Mouse (Mus musculus) urinary bladder, postnatal 36 days (tissue): ENCODE measurements around the gene Nkd2.

ENCODE experiments used
- DNase-seq, 2 experiments: peaks; one replicate each; pipeline ENCODE4 v3.0.0; 2022; ENCODE audit warnings: low spot score in 2 of 2, mixed read lengths in 1 of 2

The Nkd2 gene

DNA sequence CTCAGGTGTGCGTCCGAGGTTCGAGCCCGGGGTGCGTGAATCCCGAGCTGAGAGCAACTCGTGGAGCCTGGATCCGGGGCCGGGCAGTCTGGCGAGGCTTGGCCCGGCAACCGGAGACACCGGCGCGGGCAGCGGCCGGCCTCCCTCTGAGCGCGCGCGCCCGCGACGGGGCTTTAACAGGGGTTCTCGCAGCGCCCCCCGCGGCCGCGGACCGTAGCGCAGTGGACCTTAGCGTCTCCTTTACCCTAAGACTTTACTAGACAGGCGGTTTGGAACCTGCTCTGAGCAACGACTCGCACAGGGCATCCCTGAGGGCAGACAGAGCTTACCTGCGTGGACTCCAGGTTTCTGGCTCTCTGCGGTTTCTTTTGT lies at the start of gene Nkd2:
Gene Nkd2, minus strand, starts transcription at position 167 of the 372 bp plus-strand sequence.
- DNase-seq, result peak; percentile 79 to 83

DNA sequence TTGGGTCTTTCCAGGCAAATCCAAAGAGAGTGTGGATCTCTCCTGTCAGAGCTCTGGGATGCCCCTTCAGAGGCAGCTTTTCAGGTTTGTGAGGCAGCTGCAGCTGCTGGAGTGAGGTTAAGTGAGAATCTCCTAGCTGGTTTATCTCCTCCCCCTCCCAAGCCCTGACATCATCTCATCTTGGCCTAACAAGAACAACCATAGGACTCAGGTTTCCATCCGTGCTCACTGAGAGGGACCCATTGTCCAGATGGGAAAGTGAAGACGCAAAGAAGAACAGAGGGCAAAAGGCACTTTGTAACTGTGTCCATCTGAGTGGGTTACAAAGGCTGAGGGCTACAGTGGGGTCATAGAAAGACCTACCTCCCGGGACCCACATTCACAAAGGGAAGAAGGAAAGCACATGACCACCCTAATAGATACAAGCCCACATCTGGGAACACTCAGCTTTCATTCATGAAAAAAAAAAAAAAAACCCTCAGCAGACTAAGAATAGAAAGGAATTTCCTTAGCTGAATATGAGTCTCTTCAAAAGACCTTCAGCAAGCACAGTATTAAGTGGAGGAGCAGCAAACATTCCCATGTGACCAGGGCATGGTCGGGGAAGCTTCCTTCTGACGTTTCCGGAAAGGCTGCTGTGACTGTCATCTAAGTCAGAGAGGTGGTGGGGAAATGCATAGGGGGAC lies 45.2 kb upstream of the Nkd2 start:
- no peak for DNase-seq

DNA sequence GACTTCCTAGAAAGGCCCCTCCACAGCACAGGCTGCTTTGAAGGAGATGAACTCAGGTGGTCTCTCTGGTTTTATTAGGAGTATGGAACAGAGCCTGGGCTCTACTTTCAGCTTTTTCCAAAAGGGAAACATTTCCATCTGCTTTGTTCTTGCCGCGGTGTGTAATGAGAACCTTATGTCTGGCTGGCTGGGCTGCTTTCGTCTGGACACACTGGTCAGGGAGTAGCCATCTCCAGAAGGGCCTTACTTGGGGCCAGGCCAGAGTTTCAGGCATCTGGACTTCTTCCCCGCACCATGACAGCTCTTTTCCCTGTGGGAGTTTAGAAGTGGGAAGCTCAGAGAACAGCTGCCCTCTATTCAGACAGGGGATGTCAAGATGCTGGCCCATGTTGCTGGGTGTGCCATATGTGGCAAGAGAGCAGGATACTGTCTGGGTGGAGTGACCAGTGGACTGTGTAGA lies 40.0 kb upstream of the Nkd2 start:
- DNase-seq, result peak; percentile 72 to 80

DNA sequence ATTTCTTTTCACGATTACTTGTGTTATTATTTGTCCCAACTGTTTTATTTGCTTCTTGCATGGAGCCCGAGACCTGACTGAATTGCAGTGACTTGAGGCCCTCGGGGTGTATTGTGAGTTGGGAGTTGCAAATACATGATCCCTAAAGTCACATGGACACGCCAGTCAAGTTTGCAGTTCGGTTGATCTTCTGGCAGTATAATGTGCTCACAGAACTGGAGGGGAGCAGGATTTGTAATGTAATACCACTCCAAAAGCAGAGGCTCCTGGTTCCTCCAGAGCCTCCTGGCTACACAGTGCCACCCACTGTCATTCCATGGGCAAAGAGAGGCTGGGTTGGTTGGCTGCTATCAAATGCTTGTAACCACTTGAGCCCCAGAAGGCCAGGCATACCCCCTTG lies 39.2 kb upstream of the Nkd2 start:
- no peak for DNase-seq

DNA sequence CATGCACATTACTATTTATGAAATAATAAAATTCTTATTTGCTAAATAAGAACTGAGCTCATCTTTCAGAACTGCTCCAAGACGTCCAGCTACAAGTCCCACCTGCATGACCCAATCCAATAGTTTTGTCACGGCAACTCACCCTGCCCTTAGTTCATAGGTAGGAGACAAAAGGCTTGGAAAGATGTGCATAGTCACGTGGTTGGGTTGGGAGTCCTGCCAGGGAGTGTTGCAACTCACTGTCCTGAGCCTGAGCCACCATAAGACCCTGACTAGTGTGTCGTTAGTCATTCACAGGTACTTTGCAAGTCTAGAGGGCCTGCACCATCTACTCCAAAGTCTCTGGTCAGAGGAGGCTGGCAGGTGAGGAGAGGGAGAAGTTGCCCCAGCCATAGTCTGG lies 38.6 kb upstream of the Nkd2 start:
- peak in 1 of 2 experiments; percentile 48 for DNase-seq

DNA sequence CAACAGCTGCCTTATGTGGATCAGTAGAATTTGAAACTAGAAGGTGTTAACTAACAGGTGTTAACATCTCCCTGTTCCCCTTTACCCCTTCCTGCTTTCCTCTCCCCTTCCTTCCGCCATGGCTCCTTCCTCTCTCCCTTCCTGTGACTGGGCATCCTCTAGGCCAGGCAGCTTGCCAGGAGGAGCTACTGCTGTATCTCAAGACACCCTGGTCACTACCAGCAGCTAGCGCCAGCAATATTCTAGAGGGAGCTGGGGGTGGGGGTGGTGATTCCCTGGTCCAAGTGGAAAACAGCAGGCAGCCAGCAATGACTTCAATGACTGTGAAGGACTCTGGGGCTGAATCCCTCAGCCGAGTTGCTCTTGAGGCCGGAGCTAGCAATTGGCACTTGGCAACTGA lies 38.2 kb upstream of the Nkd2 start:
- DNase-seq, result peak in 1 of 2 experiments; percentile 20

DNA sequence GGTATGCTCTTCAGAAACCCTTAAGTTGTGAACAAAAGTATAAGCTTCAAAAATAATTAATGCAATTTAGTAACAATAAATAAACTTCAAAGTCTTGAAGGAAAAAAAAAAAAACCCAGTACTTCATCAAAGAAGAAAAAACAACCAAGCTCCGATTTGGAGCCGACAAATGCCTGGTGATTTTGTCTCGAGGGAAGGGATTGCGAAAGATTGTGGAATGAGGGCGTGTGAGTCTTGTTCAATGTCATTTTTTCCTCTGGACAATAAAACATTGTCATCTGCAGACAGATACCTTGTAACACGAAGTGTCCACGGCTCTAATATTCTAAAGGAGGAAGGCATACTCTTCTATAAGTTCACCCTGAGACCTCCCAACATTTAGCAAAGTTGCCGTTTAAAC lies 33.9 kb upstream of the Nkd2 start:
- peak in 1 of 2 experiments; percentile 24 for DNase-seq

DNA sequence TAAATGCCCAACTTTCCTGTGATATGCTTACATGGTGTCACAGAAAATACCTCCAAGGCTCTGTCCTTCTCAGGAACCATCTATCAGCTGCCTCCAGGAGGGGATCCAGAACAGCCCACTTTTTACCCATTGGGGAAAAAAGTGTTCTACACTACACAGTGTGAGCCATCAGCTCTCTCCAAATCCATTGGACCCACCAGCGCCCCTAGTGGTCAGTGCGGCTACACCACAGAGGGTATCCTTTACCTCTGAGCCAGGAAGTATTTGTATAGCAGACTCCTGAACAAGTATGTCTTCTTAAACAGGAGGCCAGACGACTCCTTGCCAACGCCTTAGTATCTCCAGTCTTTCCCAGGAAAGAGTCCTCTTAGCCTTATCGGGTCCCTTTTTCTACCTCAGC lies 32.4 kb upstream of the Nkd2 start:
- DNase-seq, result peak in 1 of 2 experiments; percentile 23

DNA sequence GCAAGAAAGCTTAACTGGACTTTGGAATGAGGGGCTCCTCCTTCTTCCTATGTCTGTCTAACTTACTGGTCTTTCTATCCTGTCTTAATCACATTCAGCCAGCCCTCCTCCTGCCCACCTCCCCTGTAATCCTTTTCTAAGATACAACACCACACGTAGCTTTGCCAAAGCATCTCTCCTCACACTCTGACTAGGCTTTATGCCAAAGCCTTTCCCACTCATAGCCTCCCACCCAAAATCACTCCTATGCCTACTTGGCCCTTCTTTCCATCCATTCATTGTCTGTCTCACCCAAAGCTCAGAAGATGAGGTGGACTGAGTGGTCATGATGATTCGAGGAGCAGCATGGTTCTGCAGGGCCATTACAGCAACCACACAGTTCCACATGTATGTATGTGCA lies 24.7 kb upstream of the Nkd2 start:
- no peak for DNase-seq

DNA sequence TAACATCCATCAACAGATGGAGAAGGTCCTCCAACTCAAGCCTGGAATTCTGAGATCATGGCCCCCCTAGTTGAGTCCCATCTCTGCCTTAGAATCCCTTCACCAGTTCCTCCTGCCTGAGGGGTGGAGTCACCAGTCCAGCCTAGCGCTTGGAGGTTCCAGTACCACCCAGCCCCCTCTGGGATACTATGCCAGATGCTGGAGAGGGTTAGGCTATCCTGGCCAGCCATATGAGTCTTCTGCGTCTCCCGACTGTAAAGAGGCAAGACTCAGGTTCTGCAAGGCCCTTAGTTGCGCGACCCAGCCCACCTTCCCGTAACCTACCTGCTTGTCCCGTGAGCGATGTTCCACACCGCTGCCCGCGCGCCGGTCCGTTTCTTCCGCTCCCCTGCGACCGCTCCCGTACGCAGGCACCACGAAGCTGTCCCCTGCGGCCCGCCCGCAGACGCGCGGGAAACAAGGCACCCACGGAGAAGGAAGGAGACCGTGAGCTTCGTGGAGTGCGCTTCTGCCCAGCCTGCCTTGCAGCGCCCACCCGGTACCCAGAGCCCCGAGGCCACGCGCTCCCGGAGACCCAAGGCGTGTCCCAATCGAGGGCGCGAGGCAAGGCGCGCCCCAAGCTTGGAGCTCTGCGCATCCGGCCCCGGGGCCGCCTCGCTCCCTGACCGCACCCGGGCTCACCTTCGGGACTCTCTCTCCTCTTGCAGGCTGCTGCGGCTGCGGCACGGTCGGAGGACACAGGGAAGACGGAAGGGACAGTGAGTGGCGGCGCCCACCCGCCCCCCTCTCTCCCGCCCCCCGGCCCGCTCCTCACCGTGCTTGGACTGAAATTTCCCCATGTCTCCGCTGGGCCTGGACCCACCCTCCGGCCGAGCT lies 604 bp downstream of the Nkd2 start:
- no peak for DNase-seq

DNA sequence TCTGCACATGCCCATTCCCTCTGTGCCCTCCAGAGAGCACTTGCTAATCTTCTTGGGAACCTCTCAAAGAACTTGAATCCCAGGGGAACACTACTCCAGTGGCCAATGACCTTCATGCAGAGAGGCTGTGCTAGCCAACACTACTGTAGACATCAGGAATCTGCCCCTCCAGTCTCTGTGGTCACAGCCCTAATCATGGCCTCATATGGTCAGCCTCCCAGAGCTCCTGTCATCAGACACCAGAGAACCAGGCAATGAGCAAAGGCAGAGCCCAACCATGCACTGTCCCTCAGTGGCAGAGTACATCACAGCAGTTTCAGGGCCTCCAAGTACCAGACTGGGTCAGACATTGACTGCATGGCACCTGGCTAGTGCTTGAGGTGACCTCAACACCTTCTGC lies 4.7 kb downstream of the Nkd2 start:
- no peak for DNase-seq

DNA sequence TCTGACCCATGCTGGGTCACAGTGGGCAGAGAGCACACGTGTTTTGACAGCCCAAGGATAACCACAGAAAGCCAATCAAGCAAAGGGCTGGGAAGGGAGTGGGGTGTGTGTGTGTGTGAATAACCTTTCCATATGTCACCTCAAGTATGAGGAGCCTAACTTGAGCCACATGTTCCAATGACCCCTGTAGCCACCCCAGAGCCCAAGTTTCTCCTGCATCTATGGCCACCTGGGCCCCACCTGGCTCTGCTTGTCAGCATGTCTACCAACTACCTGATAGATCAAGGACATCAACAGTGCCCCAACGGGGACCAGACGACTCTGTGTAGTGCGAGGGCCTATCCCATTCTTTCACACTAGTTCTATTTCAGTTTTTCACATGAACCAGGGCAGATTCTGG lies 7.7 kb downstream of the Nkd2 start:
- DNase-seq, result no peak

DNA sequence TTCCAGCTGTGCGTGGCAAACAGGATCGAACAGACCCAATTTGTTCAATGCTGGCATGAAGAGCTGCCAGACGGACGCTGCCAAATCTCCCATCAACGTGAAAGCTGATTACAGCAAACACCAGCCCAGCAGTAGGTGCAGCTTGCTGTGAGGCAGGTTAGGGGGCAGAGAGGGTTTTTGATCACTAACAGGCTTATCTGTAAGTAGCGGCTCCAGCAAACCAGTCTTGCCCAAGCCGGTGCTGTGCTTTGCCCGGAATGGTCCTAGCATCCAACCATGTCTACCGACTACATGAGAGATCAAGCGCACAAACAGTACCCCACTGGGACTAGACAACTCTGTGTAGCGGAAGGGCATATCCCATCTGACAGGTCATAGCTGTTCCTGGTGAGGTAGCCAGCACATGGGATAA lies 8.3 kb downstream of the Nkd2 start:
- DNase-seq, result no peak

DNA sequence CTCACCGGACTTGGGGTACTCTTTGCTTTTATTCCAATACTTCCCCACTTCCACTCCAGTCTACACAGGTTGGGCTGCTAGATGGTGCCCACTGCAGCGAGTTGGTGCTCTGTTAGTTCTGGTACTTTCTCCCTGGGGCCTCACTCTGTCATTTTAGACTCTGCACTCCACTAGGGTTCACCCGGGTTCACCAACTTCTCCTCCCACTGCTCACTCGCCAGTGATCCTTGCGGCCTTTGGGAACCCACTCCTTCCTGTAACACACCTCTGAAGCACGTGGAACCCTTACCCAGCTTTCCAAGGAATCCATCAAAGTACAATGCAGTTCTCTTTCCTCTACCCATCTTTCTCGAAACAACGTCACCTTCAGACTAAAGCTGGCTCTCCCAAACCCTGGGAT lies 9.7 kb downstream of the Nkd2 start:
- DNase-seq, result no peak

DNA sequence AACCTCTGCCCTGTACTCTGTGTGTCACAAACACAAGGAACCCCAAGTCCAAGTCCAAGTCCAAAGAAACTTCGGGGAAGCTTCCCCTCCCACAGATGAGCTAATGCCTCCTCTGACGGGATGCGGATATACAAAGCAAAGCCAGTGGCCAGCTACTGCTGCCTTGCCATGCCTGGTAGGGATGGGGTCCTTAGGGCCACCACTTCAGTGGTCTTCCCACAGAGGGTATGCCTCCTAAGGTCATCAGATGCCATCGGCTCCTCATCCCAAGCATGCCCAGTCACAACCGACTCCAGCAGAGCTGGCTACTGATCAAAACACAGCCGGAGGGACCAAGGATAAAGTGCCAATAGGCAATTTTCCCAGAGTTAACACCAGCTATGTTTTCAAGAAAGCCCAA lies 10.9 kb downstream of the Nkd2 start:
- no peak for DNase-seq

DNA sequence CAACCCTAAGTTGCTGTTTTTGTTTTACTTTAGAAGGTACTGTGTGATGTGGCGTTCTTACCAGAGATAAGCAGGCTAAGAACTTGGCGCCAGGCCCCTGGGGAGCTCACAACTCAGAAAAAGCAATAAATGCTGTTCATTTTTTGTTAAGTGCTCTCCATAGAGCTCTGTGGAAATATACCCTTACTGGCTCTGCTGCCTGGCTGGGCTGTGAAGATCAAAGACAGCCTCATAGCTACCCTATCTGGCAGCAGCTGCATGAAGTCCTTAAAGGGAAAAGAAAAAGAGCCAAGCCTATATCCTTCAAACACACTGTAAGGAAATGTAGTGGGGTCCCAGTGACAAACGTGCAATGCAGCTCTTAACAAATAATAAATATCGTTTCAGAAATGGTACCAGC lies 11.6 kb downstream of the Nkd2 start:
- DNase-seq, result no peak

DNA sequence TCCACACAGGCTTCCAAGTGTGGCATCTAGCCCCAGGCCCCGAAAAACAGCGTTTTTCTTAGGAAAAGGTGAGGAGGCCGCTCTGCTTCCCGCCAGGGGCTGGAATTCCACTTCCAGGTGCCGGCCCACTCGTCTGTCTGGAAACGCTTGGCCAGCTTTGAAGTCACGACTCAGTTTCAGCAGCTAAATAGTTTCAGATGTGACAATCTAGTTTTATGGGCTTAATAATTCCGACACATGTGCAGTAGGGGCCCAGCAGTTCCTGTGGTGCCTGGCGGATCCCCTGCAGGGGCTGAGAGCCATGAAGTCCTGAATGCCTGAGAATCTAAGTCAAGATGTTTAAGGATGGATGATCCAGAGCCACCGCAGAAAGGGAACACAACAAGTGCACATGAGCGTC lies 13.6 kb downstream of the Nkd2 start:
- no peak for DNase-seq

DNA sequence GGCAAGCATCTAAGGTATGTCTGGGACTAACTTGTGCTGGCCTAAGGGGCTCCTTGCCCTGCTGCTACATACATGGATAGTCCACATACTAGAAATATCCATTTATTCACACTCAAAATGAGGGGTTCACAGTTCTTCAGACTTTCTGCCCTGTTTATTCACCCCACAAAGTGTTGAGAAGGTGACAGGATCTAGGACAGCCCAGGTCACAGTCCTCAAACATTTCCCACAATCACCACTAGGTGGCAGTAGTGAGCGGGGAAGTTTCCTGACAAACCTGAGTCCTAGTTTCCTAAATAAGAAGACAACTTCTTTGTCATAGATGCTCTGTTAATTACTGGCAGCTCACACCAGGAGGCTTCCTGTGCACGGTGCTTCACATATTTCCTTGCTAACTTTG lies 15.9 kb downstream of the Nkd2 start:
- DNase-seq, result peak; percentile 32 to 57

DNA sequence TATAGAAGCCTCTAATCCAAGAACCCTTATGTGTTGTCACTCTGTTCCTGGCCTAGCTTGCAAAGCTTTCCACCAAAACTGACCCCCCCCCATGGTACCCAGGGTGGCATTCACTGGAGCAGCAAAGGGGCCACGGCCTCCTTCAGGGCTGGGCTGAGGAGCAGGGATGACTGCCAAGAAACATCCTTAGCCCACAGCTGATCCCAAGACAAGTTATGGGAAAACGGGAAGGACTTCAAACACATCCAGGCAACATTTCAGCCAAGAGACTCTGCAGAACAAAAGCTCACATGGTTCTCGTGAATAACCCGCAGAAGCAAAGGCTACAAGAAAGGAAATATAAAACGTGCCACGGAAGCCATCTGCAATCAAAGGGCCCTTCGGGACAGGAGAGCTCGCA lies 20.2 kb downstream of the Nkd2 start:
- DNase-seq, result no peak

DNA sequence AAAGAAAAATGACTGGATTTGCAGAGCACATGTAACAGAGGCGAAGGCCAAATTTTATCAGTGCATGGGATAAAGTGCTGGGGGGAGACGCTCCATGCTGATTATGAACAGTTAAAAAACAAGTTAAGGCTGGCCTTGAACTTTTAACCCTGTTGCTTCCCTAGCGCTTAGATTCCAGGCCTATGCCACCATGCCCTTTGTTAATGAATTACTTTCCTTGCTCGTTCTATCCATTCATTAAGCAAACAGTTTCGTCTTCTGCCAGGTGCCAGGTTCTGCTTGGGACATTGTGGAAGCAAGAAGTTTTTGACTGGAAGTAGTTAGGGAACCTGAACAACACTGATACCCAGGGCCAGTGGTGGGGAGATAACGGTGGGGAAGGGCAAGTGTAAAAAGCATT lies 23.7 kb downstream of the Nkd2 start:
- DNase-seq, result no peak

DNA sequence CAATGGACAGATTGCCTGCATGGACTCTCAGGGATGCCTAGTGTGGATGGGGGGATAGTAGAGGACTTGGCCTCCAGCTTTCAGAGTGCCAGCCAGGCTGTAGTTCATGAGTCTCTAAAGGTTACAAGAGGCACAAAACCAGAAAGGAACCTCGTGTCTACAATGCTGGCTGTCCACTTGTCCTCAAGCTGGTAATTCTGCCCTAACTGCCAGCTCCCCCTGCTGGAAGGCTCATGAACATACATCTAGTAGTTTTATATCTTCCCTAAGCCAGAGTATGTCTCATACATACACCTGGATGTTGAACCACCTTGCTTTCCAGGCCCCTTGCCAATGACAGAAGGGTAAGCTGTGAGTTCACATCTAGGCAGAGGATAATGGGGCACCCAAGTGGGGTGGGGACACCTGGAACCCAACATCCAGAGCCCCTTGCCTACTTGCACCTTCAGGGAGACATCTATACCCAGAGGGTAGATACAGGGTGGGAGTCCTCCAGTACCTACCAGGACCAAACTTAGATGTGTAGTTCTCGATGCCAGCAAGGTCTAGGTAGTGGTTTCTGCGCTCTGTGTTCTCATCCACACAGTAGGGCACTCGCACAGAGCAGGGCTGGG lies 25.1 kb downstream of the Nkd2 start:
- peak; percentile 51 to 66 for DNase-seq

DNA sequence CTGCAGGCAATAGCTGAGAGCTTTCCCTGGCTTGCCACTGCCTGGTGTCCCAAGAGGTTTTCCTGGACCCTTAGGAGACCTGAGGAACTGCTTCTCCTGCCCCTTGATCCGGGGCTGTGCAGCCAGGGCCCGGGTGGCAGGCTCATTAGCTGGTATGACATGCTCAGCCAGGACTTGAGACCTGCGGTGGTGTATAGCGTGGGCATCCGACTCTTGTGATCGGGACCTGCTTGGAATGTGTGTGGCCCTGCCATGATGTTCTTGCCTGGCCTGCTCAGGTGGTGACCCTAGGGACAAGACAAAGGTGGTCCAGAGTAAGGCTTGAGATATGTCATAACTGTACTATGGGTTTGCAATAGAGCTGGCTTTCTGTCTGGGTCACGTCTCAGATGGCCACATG lies 26.2 kb downstream of the Nkd2 start:
- no peak for DNase-seq

DNA sequence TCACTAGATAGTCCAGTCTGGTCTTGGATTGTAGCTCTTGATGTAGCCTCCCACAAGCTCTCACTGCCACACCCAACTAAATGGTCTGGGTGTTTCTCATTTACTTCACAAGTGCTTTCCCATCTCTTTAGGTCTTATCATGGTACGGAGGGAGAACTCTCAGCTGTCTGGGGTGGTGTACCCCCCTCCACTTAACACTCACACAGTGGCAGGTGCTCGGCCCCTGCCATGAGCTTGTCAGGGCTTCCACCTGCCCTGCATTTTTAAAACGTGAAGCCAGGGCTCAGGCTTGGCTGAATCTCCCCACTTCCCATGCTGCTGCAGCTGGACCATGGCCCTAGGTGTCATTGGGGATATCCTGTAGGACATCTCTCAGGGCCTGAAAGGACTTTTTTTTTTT lies 28.5 kb downstream of the Nkd2 start:
- no peak for DNase-seq
